Mouse (Mus musculus): ENCODE data around the gene Gm20521. TPM values are rescaled to one million over a fixed set of nuclear protein-coding genes. Genes with fewer than 3 reads are reported as not detected.
A peak's percentile ranks its signal among the peaks of the same experiment; 100 is the strongest.

The Gm20521 gene
- polyA plus RNA-seq, 1 experiment from 2014 or later: not detected

- Histone ChIP-seq H3K27me3 (replicated peaks; ENCODE audit: control insufficient read depth, insufficient read depth, low read length) (no peaks in the 10 kb centered on the region), H3K4me2 (ENCODE audit: low read length) (no peak overlapping the region), H3K9me3 (ENCODE audit: control insufficient read depth, low read length) (no peaks in the 10 kb centered on the region), H3K36me3 (ENCODE audit: control insufficient read depth, insufficient read depth) (no peaks in the 10 kb centered on the region), H3K4me1 (replicated peaks; ENCODE audit: control insufficient read depth, insufficient read depth, low read length) (peaks cover 23% of the 10 kb centered on the region), H3K27ac (ENCODE audit: low read length) (no peak overlapping the region), H3K4me3 (replicated peaks; ENCODE audit: low read length) (no peak overlapping the region), H3K9ac (replicated peaks; ENCODE audit: low read depth, low read length) (no peak overlapping the region)
- no peak for ATAC-seq
- 84% methylated on average over 5 of the region's 5 CpGs for WGBS
Measured at GRCm38 (mm10) chr14:54929801-54930200, 46.6 kb downstream of the Gm20521 start.

GRCm38 (mm10) chr14:54930431-54930830 lies 47.2 kb downstream of the Gm20521 start:
- no peak for ATAC-seq
- no peaks in the 10 kb centered on the region for H3K27me3 ChIP-seq (replicated peaks; ENCODE audit: control insufficient read depth, insufficient read depth, low read length)
- 0% methylated on average over 2 of the region's 2 CpGs for WGBS
- peaks cover 18% of the 10 kb centered on the region for H3K4me1 ChIP-seq (replicated peaks; ENCODE audit: control insufficient read depth, insufficient read depth, low read length)
- H3K4me3 ChIP-seq (replicated peaks; ENCODE audit: low read length): no peak overlapping the region
- H3K4me2 ChIP-seq (ENCODE audit: low read length): no peak overlapping the region
- H3K9ac ChIP-seq (replicated peaks; ENCODE audit: low read depth, low read length): no peak overlapping the region
- H3K9me3 ChIP-seq (ENCODE audit: control insufficient read depth, low read length): no peaks in the 10 kb centered on the region
- no peak overlapping the region for H3K27ac ChIP-seq (ENCODE audit: low read length)
- H3K36me3 ChIP-seq (ENCODE audit: control insufficient read depth, insufficient read depth): no peaks in the 10 kb centered on the region

GRCm38 (mm10) chr14:54932645-54933150 lies 49.5 kb downstream of the Gm20521 start, which contains the start of gene Il25:
Gene Il25, plus strand, starts transcription at chr14:54932695.
- peaks cover 6% of the 10 kb centered on the region; the same call in 1 of the 2 replicates for H3K4me1 ChIP-seq (replicated peaks; ENCODE audit: control insufficient read depth, insufficient read depth, low read length)
- H3K9ac ChIP-seq (replicated peaks; ENCODE audit: low read depth, low read length): no peak within 1 kb of the TSS
- H3K27ac ChIP-seq (ENCODE audit: low read length): no peak within 1 kb of the TSS
- no peak within 1 kb of the TSS for H3K4me3 ChIP-seq (replicated peaks; ENCODE audit: low read length)
- H3K36me3 ChIP-seq (ENCODE audit: control insufficient read depth, insufficient read depth): no peaks in the 10 kb centered on the region
- H3K9me3 ChIP-seq (ENCODE audit: control insufficient read depth, low read length): no peaks in the 10 kb centered on the region
- H3K4me2 ChIP-seq (ENCODE audit: low read length): no peak within 1 kb of the TSS
- no peaks in the 10 kb centered on the region for H3K27me3 ChIP-seq (replicated peaks; ENCODE audit: control insufficient read depth, insufficient read depth, low read length)
- ATAC-seq: no peak
- 29% methylated on average over 6 of the region's 6 CpGs for WGBS

GRCm38 (mm10) chr14:54935904-54936830 lies 52.9 kb downstream of the Gm20521 start, which contains the start of gene Cmtm5:
Gene Cmtm5, plus strand, starts transcription at chr14:54936261.
- WGBS: 40% methylated on average over 8 of the region's 8 CpGs
- Histone ChIP-seq H3K4me3 (replicated peaks; ENCODE audit: low read length) (no peak within 1 kb of the TSS), H3K9me3 (ENCODE audit: control insufficient read depth, low read length) (no peaks in the 10 kb centered on the region), H3K27ac (ENCODE audit: low read length) (peak within 1 kb of the TSS; percentile 24; the same call in 1 of the 2 replicates), H3K9ac (replicated peaks; ENCODE audit: low read depth, low read length) (0 out of 2 replicates have a peak within 1 kb of the TSS, but pooled peaks have one; percentile 26), H3K4me2 (ENCODE audit: low read length) (no peak within 1 kb of the TSS), H3K4me1 (replicated peaks; ENCODE audit: control insufficient read depth, insufficient read depth, low read length) (peaks cover 3% of the 10 kb centered on the region; the same call in 1 of the 2 replicates), H3K36me3 (ENCODE audit: control insufficient read depth, insufficient read depth) (no peaks in the 10 kb centered on the region), H3K27me3 (replicated peaks; ENCODE audit: control insufficient read depth, insufficient read depth, low read length) (no peaks in the 10 kb centered on the region)
- ATAC-seq: peak; percentile 71

GRCm38 (mm10) chr14:54936831-54937160 lies 53.6 kb downstream of the Gm20521 start:
- H3K27me3 ChIP-seq (replicated peaks; ENCODE audit: control insufficient read depth, insufficient read depth, low read length): no peaks in the 10 kb centered on the region
- H3K9me3 ChIP-seq (ENCODE audit: control insufficient read depth, low read length): no peaks in the 10 kb centered on the region
- 72% methylated on average over 6 of the region's 6 CpGs for WGBS
- H3K4me3 ChIP-seq (replicated peaks; ENCODE audit: low read length): no peak overlapping the region
- H3K36me3 ChIP-seq (ENCODE audit: control insufficient read depth, insufficient read depth): no peaks in the 10 kb centered on the region
- no peak overlapping the region for H3K4me2 ChIP-seq (ENCODE audit: low read length)
- ATAC-seq: no peak
- peak overlapping the region; percentile 24; the same call in 1 of the 2 replicates for H3K27ac ChIP-seq (ENCODE audit: low read length)
- no peak overlapping the region for H3K9ac ChIP-seq (replicated peaks; ENCODE audit: low read depth, low read length)
- peaks cover 3% of the 10 kb centered on the region; the same call in 1 of the 2 replicates for H3K4me1 ChIP-seq (replicated peaks; ENCODE audit: control insufficient read depth, insufficient read depth, low read length)

- Histone ChIP-seq H3K4me2 (ENCODE audit: low read length) (no peak overlapping the region), H3K4me1 (replicated peaks; ENCODE audit: control insufficient read depth, insufficient read depth, low read length) (peaks cover 3% of the 10 kb centered on the region; the same call in 1 of the 2 replicates), H3K4me3 (replicated peaks; ENCODE audit: low read length) (no peak overlapping the region), H3K9ac (replicated peaks; ENCODE audit: low read depth, low read length) (no peak overlapping the region), H3K27ac (ENCODE audit: low read length) (no peak overlapping the region), H3K27me3 (replicated peaks; ENCODE audit: control insufficient read depth, insufficient read depth, low read length) (no peaks in the 10 kb centered on the region), H3K36me3 (ENCODE audit: control insufficient read depth, insufficient read depth) (no peaks in the 10 kb centered on the region), H3K9me3 (ENCODE audit: control insufficient read depth, low read length) (no peaks in the 10 kb centered on the region)
- WGBS: 93% methylated on average over 16 of the region's 16 CpGs
- no peak for ATAC-seq
Measured at GRCm38 (mm10) chr14:54937361-54938182, 54.3 kb downstream of the Gm20521 start.

- Histone ChIP-seq H3K27ac (ENCODE audit: low read length) (no peak overlapping the region), H3K4me1 (replicated peaks; ENCODE audit: control insufficient read depth, insufficient read depth, low read length) (peaks cover 3% of the 10 kb centered on the region; the same call in 1 of the 2 replicates), H3K9ac (replicated peaks; ENCODE audit: low read depth, low read length) (no peak overlapping the region), H3K36me3 (ENCODE audit: control insufficient read depth, insufficient read depth) (no peaks in the 10 kb centered on the region), H3K4me3 (replicated peaks; ENCODE audit: low read length) (no peak overlapping the region), H3K4me2 (ENCODE audit: low read length) (no peak overlapping the region), H3K27me3 (replicated peaks; ENCODE audit: control insufficient read depth, insufficient read depth, low read length) (no peaks in the 10 kb centered on the region), H3K9me3 (ENCODE audit: control insufficient read depth, low read length) (no peaks in the 10 kb centered on the region)
- 81% methylated on average over 15 of the region's 15 CpGs for WGBS
- no peak for ATAC-seq
Measured at GRCm38 (mm10) chr14:54938431-54939219, 55.4 kb downstream of the Gm20521 start.

GRCm38 (mm10) chr14:54939434-54940175 lies 56.4 kb downstream of the Gm20521 start:
- H3K27me3 ChIP-seq (replicated peaks; ENCODE audit: control insufficient read depth, insufficient read depth, low read length): no peaks in the 10 kb centered on the region
- H3K4me1 ChIP-seq (replicated peaks; ENCODE audit: control insufficient read depth, insufficient read depth, low read length): peaks cover 3% of the 10 kb centered on the region; the same call in 1 of the 2 replicates
- no peak overlapping the region for H3K27ac ChIP-seq (ENCODE audit: low read length)
- H3K4me3 ChIP-seq (replicated peaks; ENCODE audit: low read length): no peak overlapping the region
- no peaks in the 10 kb centered on the region for H3K36me3 ChIP-seq (ENCODE audit: control insufficient read depth, insufficient read depth)
- WGBS: 54% methylated on average over 12 of the region's 12 CpGs
- no peak overlapping the region for H3K9ac ChIP-seq (replicated peaks; ENCODE audit: low read depth, low read length)
- no peak overlapping the region for H3K4me2 ChIP-seq (ENCODE audit: low read length)
- H3K9me3 ChIP-seq (ENCODE audit: control insufficient read depth, low read length): no peaks in the 10 kb centered on the region
- ATAC-seq: no peak

All from forebrain, embryonic 16.5 days (tissue).